Mouse (Mus musculus) brain, embryonic 14.5 days (tissue): ENCODE measurements at regions not wholly inside any gene's neighbourhood (a gene's known extent, or its start where the extent isn't known, plus 50 kb on each side); places are given as distances from the start of the nearest gene placed in this dataset.

Experiments used
- CTCF ChIP-seq: fragments of 200-500 bp; IDR thresholded peaks from 2 replicates; pipeline ENCODE4 v1.5.1; 2012; ENCODE audit warnings: inconsistent platforms, mild to moderate bottlenecking, moderate library complexity, borderline replicate concordance; ENCODE audit not compliant: insufficient read depth, insufficient read length; ENCODE audit errors: extremely low read depth
- POLR2A ChIP-seq: fragments of 200-500 bp; IDR thresholded peaks from 2 replicates; pipeline ENCODE4 v1.6.1; 2012; ENCODE audit warnings: mild to moderate bottlenecking, inconsistent platforms, borderline replicate concordance; ENCODE audit not compliant: poor library complexity, insufficient read depth, insufficient read length, severe bottlenecking; ENCODE audit errors: extremely low read depth

- TF ChIP-seq CTCF (no peak), POLR2A (no peak)
Observed at GRCm38 (mm10) chr8:35959201-35959600, 193.6 kb downstream of the Gm19410 start.
